Mouse (Mus musculus): ENCODE data around the gene Me1.

The Me1 gene

GRCm38 (mm10) chr9:86695818-86696261 lies at the start of gene Me1:
Gene Me1 (minus strand): TSS chr9:86695953.
- DNase-seq (ENCODE audit: low spot score) = peak; percentile 19

GRCm38 (mm10) chr9:86744041-86744440 lies 48.3 kb upstream of the Me1 start:
- no peak for DNase-seq (ENCODE audit: low spot score)

GRCm38 (mm10) chr9:86742959-86743911 lies 47.5 kb upstream of the Me1 start, which contains the start of gene Prss35:
Gene Prss35 (plus strand): TSS chr9:86743649.
- no peak for DNase-seq (ENCODE audit: low spot score)

- no peak for DNase-seq (ENCODE audit: low spot score)
Observed at GRCm38 (mm10) chr9:86739971-86740370, 44.2 kb upstream of the Me1 start.

GRCm38 (mm10) chr9:86738801-86739200 lies 43.0 kb upstream of the Me1 start:
- no peak for DNase-seq (ENCODE audit: low spot score)

GRCm38 (mm10) chr9:86738067-86738466 lies 42.3 kb upstream of the Me1 start:
- DNase-seq (ENCODE audit: low spot score) = no peak

GRCm38 (mm10) chr9:86736991-86737390 lies 41.2 kb upstream of the Me1 start:
- no peak for DNase-seq (ENCODE audit: low spot score)

- DNase-seq (ENCODE audit: low spot score) = no peak
Observed at GRCm38 (mm10) chr9:86734795-86735194, 39.0 kb upstream of the Me1 start.

- DNase-seq (ENCODE audit: low spot score) = no peak
Observed at GRCm38 (mm10) chr9:86734357-86734756, 38.6 kb upstream of the Me1 start.

GRCm38 (mm10) chr9:86729811-86730210 lies 34.1 kb upstream of the Me1 start:
- no peak for DNase-seq (ENCODE audit: low spot score)

GRCm38 (mm10) chr9:86729084-86729483 lies 33.3 kb upstream of the Me1 start:
- DNase-seq (ENCODE audit: low spot score) = no peak

- DNase-seq (ENCODE audit: low spot score) = no peak
Observed at GRCm38 (mm10) chr9:86728214-86728814, 32.6 kb upstream of the Me1 start.

- no peak for DNase-seq (ENCODE audit: low spot score)
Observed at GRCm38 (mm10) chr9:86726381-86726720, 30.6 kb upstream of the Me1 start.

GRCm38 (mm10) chr9:86725604-86726380 lies 30.0 kb upstream of the Me1 start:
- DNase-seq (ENCODE audit: low spot score) = no peak

GRCm38 (mm10) chr9:86725066-86725465 lies 29.3 kb upstream of the Me1 start:
- DNase-seq (ENCODE audit: low spot score) = no peak

GRCm38 (mm10) chr9:86720794-86721193 lies 25.0 kb upstream of the Me1 start:
- DNase-seq (ENCODE audit: low spot score) = no peak

GRCm38 (mm10) chr9:86720227-86720626 lies 24.5 kb upstream of the Me1 start:
- no peak for DNase-seq (ENCODE audit: low spot score)

- DNase-seq (ENCODE audit: low spot score) = no peak
Observed at GRCm38 (mm10) chr9:86717119-86717518, 21.4 kb upstream of the Me1 start.

- no peak for DNase-seq (ENCODE audit: low spot score)
Observed at GRCm38 (mm10) chr9:86716540-86716939, 20.8 kb upstream of the Me1 start.

- no peak for DNase-seq (ENCODE audit: low spot score)
Observed at GRCm38 (mm10) chr9:86714089-86714488, 18.3 kb upstream of the Me1 start.

GRCm38 (mm10) chr9:86712648-86713047 lies 16.9 kb upstream of the Me1 start:
- no peak for DNase-seq (ENCODE audit: low spot score)

GRCm38 (mm10) chr9:86710091-86710634 lies 14.4 kb upstream of the Me1 start:
- no peak for DNase-seq (ENCODE audit: low spot score)

Measured in ovary, postnatal 10 days (tissue).